Mouse (Mus musculus): ENCODE results near the gene Zbtb1.
A peak's percentile ranks its signal among the peaks of the same experiment; 100 is the strongest.

The Zbtb1 gene

DNA sequence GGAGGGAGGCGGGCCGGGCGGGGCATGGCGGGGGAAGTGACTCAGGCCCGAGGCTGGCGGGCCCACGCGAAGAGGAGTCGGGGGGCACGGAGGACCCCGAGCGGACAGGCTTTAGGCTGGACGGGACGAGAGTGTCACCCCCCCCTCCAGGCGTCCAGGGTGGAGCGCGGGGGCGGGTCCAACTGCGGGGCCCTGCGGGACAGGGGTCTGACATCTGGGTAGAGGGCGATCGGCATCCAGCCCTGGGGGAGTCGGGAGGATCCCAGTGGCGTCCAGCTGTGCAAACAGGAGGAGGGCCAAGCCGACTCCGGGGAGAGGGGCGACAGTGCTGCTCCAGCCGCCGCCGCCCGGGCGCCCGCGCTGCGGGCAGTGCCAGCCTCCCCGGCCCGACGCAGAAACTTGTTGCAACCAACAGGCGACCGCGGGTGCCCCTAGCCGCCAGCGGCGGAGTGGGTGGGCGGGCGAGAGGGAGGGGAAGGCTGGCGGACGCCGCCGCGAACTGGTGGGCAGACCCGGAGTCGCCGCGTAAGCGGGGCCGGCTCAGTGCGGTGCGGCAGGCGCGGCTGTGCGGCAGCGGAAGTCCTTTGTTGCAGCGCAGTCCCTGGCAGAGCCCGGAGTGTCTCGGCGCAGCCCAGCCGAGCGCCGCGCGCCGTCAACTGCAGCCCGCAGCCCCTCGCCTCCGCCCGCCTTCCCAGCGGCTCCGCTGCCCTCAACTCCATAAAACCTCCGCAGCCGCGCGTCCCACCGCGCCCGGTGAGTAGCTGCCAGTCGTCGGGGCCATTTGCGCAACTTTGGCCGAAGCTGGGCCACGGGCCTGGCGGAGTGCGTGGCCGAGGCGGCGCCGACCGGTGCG lies at the start of gene Zbtb1:
Zbtb1 (plus strand) TSS at position 289 of the 853 bp plus-strand sequence.
- peak; percentile 3; the same call in 1 of the 2 replicates for TF ChIP-seq GATA4 (IDR thresholded peaks at IDR 0.05; ENCODE audit: insufficient replicate concordance, low read length)

DNA sequence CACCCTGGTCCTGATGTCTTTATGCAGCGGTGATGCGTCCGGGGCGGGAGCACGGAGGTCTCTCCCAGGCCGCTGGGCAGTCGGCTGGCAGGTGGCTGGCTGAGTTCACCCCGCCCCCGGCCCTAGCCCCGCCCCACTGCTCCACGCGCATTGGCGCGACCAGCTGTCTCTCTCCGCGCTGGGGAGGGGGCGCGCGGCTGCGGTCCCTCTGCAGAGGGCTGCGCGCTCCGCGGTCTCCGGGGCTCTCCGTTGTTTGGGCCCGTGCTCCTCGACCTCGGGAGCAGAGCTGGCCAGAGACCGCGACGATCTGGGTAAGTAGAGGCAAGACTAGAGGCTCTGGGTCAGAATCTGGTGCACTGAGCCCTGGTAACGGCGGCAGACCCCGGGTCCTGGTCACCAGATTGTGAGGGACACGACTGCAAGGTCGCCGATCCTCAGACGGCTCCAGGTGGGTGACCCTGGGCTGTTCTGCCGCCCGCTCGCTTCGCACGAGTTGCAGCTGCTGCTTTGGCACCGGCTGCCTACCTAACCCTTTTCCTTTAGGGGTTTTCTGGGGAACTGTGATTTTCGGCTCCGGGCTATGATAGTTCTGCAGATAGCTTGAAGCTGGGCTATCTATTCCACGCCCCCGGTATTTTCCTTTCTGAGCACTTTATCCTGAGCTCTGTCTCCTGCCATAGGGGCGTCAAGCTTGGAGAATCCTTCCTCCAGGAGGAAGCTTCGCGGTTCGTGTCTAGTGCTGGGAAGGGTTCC lies 45.2 kb upstream of the Zbtb1 start, which contains the start of gene Akap5:
Akap5 (plus strand) TSS at position 213 of the 753 bp plus-strand sequence.
- no peak for TF ChIP-seq GATA4 (IDR thresholded peaks at IDR 0.05; ENCODE audit: insufficient replicate concordance, low read length)

DNA sequence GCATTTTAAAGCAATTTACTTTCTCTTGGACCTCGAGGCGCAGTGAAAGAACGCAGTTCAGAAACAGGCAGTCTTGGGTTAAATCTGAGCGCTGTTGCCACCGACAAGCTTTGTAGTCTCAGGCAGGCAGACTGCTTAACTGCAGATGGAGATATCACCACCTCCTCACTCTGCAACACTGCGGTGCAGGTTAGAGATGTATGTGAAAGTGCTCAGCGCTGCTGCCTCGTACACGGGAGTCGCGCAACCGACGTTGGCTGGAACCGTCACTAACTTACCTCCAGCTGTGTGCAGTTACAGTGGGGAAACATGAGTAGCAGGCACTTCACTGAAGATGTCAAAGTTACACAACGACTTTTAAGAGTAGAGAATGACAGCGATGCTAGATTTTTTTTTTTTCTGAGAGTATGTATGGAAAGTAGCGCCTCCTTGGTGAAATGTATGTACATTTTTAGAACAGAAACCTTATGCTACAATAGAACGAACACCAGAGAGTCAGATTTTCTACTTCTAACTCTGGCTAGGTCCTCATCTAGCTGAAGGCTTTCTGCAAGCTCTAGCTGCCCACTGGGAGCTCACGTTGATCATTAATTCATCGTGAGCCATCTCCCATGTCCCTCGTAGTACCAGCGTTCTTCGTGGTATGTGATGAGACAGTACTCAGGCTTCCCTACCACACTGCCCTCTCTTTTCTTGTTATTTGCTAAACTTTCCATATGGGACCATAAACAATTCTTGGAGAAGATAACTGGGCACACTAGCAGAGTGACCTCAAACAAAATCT lies 43.4 kb upstream of the Zbtb1 start:
- no peak for TF ChIP-seq GATA4 (IDR thresholded peaks at IDR 0.05; ENCODE audit: insufficient replicate concordance, low read length)

- no peak for TF ChIP-seq GATA4 (IDR thresholded peaks at IDR 0.05; ENCODE audit: insufficient replicate concordance, low read length)
These were observed 41.3 kb upstream of the Zbtb1 start for GRCm38 (mm10) chr12:76328567-76329354.

DNA sequence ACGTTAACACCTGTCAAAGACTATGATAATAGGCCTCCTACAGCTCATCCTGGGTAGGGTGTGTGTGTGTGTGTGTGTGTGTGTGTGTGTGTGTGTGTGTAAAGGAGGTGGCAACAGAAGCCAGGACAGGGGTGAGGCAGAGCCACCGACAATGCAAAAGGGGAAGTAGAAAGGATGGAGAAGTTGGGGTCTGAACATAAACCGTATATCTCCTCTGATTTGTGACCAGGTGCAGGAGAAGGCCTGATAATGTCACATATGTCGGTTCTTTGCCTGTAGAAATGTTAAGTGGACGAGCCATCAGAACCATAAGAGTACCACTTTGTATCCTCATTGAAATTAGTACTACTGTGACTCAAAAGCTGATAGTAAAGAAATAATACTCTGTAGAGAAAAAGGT lies 36.4 kb upstream of the Zbtb1 start:
- TF ChIP-seq GATA4 (IDR thresholded peaks at IDR 0.05; ENCODE audit: insufficient replicate concordance, low read length) = no peak

GRCm38 (mm10) chr12:76335641-76336040 lies 34.4 kb upstream of the Zbtb1 start:
- no peak for TF ChIP-seq GATA4 (IDR thresholded peaks at IDR 0.05; ENCODE audit: insufficient replicate concordance, low read length)

DNA sequence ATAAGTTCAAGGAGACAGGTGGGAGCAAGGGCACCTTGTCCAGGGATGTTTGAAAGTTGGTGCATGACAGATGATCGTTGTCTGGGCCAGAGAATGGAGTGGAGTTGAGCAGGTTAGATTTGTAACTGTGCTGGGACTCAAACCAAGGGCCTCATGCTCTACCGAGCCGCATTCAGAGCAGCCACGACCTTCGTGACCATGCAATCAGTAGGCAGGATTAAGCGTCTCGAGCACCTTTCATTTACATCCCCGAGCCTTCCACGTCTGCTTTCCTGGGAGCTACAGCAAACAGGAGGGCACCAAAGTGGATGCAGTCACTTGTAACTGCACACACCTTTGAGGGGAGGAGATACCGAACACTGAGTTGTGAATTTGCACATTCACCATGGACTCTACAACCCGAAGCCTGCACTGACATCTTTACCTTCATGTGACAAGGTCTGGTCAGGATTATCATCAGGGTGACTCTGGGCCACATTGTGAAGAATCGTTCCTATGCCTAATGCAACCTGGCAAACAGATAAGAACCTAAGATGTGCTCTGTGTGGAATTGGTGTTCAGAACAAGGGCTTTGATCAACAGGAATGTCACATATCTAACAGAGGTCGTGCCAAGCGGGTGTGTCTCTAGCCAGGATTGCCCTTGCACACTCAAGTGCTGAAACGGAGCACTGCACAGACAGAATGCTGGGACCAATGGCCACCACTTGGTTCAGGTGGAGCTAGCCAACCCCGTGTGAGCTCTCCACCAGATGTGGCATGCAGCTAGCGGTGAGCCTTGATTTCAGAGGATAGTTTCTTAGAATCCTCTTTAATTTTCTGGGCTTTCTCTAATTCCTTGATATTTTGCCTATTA lies 33.7 kb upstream of the Zbtb1 start:
- TF ChIP-seq GATA4 (IDR thresholded peaks at IDR 0.05; ENCODE audit: insufficient replicate concordance, low read length) = no peak

GRCm38 (mm10) chr12:76341080-76341479 lies 29.0 kb upstream of the Zbtb1 start:
- no peak for TF ChIP-seq GATA4 (IDR thresholded peaks at IDR 0.05; ENCODE audit: insufficient replicate concordance, low read length)

DNA sequence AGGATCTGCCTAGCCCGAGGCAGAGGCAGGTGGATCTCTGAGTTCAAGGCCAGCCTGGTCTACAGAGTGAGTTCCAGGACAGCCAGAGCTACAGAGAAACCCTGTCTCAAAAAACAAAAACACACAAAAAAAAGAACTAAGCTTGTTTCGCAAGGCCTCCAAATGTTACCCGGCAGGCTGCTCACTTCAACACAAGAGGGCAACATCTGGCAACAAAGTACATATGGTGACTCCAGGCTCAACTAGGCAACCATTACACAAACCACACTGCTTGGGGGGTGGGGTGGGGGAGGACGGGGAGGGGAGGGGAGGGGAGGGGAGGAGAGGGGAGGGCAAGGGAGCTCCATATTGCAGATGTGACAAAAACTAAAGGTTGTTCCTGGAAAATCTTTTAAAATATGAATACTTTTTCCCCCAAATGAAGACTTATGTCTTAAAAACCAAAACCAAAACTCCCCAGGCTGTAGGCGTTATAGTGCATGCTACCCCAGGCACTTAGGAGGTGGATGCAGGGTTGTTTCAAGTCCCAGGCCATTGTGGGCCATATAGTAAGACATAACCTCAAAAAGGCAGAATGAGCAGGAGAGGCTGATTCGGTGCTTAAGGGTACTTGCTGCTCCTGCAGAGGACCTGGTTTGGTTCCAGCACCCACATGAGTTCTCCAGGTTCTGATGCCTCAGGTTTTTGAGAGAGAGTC lies 24.2 kb upstream of the Zbtb1 start:
- no peak for TF ChIP-seq GATA4 (IDR thresholded peaks at IDR 0.05; ENCODE audit: insufficient replicate concordance, low read length)

GRCm38 (mm10) chr12:76349680-76350220 lies 20.3 kb upstream of the Zbtb1 start:
- no peak for TF ChIP-seq GATA4 (IDR thresholded peaks at IDR 0.05; ENCODE audit: insufficient replicate concordance, low read length)

DNA sequence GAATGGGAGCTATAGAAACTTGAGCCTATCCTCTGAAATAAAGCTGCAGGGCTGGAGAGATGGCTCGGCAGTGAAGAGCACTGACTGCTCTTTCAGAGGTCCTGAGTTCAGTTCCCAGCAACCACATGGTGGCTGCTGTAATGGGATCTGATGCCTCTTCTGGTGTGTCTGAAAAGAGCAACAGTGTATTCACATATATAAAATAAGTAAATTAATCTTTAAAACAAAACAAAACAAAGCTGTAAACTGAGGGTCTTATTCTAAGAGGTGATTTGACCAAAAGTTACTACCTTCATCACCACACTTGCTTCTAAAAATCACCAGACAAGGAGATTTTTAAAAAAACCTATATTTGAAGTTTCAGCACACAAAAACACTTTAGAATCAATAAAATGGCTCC lies 9.2 kb upstream of the Zbtb1 start:
- TF ChIP-seq GATA4 (IDR thresholded peaks at IDR 0.05; ENCODE audit: insufficient replicate concordance, low read length) = no peak

DNA sequence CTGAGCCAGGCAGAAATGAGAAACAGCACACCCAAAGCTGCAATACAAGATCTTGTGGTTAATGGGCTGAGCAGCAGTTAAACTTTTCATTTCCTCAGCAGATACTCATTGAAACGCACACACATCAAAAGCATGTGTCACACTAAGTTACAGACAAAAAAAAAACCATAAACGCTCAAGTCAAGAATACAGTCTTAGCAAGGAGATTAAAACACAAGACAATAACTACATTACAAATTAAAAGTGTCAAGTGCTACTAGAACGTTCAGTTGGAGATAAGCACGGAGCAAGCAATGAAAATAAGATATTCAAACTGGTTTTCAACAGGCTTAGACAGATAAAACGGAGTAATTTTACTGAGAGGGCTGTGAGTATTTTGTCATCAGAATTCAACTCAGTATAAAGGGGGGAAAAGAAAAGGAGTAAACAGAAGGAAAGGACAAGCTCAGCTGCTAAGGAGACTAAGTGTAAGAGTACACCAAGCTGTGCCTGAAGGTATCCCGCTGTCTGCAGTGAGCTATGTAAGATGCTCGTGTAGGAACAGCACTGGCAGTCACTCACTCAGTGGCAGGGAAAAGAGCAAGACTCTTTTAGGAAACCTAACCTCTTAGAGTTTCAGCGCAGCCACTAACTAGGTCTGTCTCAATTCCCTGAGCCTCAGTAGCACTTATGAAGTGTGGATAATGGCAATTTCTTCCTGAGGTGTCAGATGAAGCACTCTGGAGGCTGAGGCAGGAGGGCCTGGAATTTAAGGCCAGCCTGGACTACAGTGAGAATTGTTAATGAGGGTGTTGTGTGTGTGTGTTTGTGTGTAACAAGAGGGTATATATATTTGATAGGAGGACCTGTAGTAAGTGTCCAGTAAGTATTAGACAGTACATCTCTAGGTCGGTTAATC lies 8.4 kb upstream of the Zbtb1 start:
- TF ChIP-seq GATA4 (IDR thresholded peaks at IDR 0.05; ENCODE audit: insufficient replicate concordance, low read length) = no peak

All from liver, adult (tissue).